Mouse (Mus musculus) kidney, postnatal 10 days (tissue): Measurements from ENCODE around the gene Pax6.
A peak's percentile ranks its signal among the peaks of the same experiment; 100 is the strongest.

Experiments used
- DNase-seq: peaks from one replicate; pipeline ENCODE4 v3.0.0; 2021; ENCODE audit warnings: mixed read lengths

Gene Pax6

DNA sequence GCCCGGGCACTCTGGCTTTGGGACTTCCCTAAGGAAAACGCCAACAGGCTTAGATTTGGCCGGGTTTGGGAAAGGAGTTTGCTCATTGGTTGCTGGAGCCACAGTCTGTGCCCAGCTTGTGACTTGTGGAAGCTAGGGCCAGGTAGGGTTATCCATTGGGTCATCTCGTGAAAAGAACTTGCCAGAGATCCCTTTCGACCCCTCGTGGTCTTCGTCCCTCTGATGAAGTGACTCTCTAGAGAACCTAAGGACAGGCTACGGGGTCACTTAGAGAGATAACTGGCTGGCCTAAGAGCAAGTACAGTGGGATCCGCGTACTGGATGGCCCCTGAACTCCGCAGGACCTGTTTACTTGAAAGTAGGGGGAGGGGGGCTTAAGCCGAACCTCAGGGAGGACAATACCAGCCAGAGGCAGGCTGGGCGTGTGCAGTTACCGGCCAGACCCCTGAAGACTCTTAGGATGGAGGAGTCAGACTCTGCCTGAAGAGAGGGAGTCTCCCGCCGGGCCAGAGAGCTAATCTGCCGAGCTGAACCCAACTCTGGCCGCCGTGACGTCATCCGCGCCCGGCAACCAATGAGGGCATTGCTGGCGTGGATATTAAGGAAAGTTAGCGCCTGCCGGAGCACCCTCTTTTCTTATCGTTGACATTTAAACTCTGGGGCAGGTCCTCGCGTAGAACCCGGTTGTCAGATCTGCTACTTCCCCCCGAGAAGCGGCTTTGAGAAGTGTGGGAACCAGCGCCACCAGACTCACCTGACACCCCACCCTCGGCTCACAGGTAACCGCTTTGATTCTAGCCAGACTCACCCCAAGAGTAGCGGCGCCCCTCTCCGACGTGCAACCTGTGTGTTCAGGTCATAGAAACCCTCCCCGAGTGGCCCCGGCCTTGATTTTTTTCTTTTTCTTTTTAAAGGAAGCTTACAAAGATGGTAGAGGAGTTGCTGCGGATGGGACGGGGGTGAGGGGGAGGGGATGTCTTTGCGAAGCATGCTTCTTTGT, at the start of gene Pax6:
TSS of gene Pax6 (plus strand) at position 630 of the 1,000 bp plus-strand sequence.
- DNase-seq = peak; percentile 25

DNA sequence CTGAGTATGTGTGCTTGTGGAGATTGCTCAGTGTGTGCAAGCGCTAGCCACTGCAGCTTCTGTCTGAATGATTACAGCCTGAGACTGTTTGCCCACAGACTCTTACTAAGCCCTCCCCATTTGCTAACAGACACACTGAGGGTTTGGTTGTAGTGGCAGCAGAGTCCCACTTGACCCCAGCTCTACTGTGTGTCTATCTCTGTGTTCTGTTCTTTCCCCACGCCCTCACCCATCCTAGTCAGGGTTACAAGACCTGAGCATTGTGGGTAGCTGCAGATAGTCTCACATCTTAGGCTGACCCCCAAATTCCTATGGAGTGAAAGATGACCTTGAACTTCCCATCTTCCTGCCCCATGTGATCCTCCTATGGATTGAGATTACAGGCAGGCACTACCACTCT, 19.8 kb upstream of the Pax6 start:
- no peak for DNase-seq

DNA sequence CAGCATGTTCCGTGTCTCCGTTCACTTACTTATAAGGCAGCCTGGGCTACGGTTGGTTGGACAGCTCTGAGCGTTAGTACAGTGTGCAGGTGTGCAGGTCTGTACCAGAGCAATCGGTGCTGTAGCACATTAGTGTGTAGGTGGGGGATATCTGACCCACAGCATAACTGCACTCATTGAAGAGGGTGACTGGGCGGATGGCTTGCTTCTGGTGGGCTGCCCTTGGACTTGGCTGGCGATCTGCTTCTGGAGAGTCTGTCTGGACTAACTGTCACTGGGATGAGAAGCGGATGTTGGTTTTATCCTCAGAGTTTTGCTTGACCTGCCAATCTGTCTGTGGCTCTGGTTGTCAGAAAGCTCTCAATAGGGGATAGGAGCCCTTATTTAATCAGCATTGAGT, 12.2 kb upstream of the Pax6 start:
- DNase-seq = no peak

DNA sequence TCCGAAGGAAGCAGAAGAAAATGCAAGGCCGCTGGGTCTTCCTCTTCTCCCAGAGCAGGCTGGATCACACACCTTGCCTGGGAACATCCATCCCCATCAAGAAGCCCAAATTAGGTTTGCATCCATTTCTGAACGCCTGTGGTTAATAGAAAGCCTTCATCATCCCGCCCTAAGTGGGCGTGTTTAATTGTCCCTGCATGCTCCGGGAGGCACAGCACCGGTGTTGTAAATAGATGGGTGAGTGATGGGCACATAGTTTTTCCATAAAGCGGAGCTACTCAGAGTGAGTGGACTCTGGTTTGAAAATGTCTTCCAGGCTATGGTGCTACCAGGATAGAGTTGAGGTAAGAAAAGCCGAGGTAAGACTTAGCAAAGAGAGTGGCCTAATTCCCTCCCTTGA, 9.3 kb upstream of the Pax6 start:
- DNase-seq = no peak

DNA sequence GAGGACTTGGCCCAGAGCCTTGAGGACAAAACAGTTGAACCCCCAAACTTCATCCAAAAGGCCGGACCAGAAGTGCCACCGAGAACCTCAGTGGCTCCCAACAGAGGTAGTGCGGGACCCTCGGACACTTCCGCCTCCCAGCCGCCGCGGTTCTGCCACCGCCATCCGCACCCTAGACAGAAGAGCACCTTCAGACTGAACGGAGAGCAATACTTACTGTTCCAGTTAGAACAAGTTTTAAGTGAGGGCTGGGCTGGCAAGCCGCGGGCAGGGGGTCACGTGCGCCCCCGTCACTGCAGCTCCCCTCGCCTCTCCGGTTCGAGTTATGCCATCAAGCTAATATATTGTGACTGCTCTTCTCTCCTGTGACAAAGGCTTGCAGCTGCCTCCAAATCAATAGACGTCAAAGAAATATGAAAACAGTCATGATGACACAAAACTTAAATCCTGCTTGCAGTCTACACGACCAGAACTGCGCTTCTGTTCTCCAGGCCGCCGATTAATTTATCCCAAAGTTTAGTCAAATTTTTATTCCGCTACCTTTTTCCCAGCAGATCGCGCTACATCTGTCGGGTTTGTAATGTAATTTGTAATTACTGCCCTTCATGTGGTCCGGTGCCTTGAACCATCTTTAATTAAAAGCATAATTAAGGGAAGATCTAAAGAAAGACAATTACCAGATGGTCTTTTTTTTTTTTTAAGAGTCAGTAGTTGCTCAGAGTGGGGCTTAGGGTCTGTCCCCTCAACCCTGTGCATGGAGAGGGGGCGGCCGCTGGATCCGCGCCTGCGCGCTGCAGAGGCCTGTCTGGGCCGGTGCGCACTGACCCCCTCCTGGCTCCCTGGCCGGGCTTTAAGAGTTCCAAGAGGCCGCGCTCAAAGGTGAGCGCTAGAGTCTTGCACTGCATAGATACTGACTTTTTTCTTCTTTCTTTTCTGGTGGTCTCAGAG, 8.5 kb upstream of the Pax6 start:
- DNase-seq = no peak

DNA sequence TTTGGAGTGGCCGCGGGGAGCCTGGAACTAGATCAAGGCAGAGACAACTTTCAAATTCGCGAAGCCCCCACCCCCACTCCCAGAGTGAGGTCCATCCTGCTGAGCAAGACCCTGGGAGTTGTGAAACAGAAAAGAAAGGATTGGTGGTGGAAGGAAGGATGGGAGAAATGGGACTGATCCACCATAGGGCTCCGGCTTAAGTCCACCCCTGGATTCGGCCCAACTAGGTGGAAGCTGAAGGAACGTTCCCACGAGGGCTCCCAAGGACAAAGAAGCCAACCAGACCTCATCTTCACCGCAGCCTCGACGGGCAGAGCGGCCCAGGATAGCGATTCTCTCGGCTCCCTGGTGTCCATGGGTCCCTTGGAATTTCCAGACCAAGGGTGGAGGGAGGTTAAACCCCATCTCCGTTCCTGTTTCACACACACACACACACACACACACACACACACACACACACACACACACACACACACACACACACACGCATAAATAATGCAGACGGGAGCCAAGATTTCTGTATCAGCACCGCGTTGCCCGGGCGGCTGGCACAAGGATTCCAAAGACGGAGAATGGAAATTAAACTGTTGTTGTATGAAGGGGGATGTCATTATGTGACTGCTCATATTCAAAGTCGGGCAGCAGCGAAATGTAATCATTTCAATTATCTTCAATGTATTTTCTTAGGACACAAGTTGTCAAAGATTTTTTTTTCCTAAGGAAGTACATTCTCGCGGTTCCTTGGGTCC, 7.7 kb upstream of the Pax6 start:
- no peak for DNase-seq

DNA sequence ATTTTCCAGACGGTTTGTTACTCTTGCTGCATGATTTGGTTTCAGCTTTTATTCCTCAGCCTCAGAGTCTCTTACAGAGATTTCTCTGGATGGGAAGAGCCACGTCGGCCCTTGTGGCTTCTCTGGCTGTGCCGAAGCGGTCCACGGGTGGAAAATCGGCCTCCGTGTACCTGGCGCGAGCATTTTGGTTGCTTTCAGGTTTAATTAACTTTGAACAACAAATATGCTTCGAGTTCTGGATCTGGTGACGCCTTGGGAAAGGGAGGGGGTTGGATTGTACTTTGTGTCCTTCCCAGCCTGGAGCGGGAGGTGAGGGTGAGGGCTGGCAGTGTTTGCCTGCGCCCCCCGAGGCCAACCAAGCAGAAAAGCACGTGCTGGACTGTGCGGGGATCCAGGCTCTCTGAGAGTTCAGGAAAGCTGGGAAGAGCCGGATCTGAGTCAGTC, 7.1 kb upstream of the Pax6 start:
- DNase-seq = no peak

DNA sequence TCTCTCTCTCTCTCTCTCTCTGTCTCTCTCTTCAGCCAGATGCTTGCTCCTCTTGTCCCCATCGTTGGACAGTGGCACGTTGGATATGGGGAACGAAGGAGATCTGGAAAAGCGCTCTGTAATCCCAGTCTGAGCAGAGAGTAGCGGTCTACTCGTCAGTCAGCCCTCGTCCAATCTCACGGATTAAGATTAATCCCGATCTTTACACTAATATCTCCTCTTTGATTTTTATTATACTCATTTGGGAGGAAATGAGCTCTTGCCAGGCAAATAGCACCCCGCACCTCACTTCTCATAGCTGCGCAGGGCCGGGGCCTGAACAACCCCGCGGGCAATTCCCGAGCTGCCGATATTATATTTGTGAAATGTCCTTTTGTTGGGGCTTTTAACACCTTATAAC, 6.6 kb upstream of the Pax6 start:
- DNase-seq = no peak

DNA sequence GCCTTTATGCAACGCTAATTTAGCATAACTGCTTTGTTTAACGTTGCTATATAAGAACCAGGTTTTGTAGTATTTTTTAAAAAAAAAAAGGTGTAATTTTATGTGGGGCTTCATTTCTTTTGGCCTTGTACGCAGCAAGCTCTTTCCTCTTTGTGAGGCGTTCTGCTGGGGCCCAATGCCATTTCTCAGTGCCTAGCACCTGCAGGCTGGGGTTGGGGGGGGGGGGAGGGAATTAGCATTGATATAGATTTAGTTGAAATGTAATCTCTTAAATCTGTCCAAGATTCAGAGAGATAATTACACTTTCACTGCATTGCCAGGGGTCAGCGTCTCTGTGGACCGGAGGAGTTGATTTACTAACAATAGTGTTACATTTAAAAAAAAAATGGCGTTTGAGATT, 6.1 kb upstream of the Pax6 start:
- no peak for DNase-seq

DNA sequence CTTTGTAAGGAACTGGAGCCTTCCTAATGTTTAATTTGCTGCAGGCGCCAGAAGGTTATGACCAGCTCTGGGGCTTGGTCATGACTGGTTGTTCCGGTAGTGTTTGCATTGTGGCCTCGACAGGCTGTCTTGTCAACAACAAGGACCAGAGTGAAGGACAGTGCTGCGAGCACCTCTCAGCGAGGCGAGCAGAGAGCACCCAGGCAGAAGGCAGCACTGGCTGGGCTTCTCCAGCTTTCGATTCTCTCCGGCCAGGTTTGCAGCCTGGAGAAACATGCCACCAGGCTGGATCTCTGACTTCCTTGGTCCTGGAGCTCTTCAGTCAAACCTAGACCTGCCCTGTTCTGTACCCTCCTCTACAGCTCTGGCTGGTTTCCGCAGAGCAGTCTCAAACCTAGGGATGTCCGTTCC, 5.6 kb upstream of the Pax6 start:
- DNase-seq = no peak

DNA sequence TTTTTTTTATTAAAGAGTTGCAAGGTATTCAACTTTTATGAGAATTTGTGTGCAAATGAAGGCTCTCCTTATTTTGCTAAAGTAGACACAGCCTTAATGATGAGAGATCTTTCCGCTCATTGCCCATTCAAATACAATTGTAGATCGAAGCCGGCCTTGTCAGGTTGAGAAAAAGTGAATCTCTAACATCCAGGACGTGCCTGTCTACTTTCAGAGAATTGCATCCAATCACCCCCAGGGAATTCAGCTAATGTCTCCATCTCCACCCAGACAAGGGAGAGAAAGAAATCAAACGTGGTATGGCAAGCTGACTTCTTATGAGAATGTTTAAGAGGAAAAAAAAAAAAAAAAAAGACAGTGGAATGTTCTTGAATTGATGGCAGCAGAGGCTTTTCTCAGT, 3.7 kb upstream of the Pax6 start:
- no peak for DNase-seq

DNA sequence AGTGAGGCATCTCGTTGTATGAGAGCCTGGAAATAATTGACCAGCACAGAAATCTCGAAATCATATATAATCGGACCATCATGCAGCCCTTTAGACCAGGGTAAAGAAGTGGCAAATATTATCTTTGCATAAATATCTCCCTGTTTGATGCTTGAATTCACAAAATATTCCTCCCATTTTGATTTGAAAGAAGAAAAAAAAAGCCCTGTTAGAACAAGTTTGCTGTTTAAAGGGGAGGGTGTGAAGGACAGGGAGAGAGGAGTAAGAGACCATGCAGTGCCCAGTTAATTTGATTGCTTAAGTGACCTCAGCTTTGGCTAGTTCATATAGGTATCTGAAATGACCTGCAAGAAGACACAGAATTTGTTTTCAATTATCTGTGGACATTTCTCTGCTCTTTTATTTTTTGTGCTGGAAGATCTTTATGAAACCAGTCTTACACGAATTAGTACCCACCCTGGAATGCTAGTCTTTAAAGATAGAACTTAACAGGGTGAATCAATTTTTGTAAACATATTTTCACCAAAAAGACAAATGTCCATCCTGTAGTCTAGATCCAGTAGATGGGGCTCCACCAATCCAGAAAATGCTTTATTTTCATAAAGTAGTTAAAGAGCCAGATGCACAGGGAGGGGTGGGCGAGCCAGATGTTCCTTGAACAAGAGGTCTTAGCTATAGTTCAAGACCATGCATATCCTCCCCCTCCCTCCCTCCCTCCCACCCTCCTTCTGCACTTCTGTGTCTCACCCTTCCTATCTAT, 3.0 kb upstream of the Pax6 start:
- no peak for DNase-seq

DNA sequence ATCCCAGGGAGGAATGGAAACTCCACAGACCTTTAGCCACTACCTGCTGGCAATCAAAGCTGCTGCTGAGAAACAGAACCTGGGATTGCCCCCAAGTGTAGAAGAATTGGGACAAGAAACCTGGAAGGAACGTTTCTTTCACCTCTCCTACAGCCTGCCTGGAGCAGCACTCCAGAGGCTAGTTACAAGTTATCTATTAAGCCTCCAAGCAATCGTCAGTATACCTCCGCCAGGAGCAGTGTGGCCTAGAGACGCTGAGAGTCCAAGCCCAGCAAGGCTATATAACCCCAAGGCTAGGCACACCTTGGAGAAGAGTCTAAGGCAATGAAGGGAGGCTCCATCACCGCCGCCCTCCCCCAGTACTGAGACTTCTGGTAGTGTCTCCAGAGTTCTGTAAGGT, 2.4 kb upstream of the Pax6 start:
- no peak for DNase-seq

DNA sequence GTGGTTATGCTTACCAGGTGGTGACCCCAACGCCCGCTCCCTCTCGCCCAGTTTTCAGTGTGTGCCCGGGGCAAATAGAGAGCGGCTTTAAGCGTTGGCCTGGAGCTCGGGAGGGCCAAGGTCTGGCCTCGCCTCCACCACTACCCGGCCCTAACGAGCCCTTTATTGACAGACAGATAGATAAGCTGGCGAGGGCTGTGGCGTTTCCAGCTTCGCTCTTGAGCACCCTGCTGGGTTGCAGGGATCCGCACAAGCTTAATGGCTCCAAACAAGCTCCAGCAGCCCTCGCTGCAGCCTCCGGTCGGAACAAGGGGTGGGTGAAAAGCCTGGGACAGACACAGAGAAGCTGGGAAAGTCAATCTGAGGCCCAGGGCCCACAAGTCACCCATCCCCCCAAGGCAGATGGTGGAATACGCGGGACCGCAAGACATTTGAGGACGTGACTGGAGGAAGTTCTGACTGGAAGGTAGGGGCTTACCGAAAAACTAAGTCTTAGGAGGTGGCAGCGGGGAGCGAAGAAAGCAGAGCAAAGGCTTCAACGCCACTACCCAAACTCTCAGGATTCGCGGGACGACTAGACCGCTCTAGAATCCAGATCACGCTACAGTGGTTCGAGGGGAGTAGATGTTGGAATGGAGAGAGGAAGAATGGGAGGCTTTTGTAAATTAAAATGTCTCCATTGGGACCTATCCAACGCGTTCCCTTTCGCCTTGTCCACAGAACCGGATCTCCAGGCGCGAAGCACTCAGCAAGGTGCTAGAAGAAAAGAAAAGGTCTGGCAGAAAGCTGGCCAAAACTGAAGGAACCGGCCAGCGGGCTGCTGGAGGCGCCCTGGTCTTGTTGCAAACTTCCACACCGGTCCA, 1.7 kb upstream of the Pax6 start:
- no peak for DNase-seq

DNA sequence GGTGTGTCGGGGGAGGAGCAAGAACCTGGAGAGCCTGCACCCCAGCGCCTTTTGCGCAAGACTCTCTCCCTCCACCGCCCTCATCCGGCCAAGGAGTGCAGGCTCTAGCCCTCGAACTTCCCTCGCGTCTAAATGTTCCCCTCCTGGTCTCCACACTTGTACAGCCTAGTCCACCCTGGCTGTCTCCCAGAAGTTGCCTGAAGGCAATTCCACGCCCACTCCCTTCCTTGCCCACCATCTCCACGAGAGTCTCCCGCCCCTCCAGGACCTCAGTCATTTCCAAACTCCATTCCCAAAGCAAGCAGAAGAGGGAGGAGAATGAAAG, 1.1 kb upstream of the Pax6 start:
- peak; percentile 21 for DNase-seq

DNA sequence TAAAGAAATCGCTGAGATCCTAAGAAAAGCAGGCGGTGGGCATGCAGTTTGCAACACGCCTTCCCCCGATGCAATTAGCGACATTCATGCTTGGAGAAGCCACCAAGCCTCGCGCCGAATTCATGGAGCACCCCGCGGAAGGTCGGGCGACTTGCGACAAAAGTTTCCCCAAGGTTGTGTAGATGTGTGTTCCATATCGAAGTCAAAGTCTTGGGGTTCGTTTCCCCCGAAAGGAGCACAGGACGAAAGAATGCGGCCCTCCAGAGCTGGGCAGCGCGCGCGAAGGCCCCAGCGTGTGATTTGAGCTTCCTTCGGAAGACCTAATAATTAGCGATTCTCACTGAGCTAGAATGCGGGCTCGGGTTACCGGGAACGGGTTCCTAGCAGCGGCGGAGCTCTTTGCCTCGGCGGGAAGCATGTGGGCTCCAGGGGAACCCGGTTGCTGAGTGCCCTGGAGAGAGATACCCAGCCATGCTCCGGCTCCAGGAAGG, 716 bp downstream of the Pax6 start:
- peak; percentile 22 for DNase-seq

DNA sequence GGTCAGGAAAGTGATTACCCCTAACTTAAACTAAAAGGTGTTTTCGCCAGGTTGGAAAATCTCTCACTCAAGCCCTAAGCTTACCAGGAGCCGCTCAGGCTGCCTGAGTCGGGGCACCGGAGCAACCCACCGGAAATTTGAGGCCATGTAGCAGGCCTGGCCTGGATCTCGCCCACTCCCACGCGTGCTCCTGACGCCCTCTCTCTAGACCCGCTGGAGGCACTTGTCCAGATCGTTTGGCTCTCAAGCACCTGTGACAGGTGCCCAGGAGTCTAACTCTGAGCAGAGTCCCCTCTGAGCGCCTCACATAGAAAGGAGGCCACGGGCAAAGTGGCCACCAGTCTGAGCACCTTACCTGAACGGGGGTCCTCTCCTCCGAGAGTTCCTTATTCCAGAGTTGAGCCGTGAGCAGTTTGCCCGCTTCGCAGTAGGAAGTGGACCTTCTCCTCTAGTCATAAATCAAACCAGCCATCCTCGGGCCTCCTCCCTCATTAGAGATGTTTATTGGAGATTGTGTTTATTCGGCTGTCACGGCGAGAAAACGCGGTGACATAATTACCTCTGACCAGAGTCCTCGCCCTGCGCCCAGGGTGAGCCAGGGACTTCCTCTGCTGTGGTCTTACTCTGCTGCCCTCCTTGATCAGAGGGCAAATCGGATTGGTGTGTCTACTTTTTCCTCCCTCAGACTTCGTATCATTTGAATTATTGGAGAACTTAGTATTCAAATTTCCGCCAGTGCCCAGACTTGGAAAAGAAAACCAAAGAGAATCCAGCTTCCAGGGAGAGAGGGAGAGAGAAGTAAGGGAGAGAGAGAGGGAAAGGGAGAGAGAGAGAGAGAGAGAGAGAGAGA, 1.4 kb downstream of the Pax6 start:
- no peak for DNase-seq

DNA sequence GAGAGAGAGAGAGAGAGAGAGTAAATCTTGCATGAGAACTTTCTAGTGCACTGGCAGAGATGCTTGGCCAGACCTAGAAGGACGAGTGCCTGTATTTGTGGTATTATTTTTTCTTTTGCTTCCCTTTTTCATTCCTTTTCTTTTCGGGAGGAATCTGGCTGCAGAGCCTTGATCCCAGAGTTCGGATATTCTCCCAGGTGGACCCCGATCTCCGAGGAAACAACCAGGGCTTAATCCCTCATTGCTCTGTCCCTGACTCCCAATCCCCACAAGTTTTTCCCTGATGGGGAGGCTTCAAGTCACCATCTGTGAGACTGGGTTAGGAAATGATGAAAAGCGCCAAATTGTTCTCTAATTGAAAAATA, 2.0 kb downstream of the Pax6 start:
- no peak for DNase-seq

DNA sequence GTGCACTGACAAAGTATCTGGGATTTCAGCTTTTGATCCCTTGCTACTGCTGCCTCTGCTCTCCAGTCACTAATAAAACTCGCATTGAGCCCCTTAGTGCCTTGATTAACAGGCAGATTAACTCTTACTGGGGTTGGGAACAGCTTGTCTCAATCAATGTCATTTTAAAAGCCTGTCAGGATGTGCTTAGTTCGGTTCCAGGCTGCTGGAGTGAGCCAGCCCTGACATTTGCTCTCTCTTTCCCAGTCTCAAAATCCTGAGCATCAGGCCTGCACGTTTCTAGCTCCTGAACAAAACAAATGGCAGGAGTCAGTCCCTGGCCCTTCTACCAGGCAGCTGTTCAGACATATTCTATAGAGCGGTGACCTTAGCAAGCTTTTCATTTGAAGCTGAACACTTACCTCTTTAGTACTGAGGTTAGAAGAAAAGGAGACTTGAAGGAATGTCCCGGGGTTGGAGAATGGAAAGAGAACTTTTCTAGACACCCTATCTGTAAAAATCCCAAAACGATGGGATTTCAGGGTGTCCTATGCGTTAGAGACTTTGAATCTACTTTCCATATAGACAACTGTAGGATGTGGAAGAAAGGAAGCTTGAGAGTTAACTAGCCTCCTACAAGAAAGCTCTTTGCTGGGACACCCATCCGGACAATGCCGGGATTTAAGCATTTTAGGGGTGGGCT, 2.6 kb downstream of the Pax6 start:
- DNase-seq = no peak
